Mouse (Mus musculus): ENCODE data around the gene Itsn1. TPM values are rescaled to one million over a fixed set of nuclear protein-coding genes. Genes with fewer than 3 reads are reported as not detected.

The Itsn1 gene
- total RNA-seq, 2 experiments from 2014 or later = 40.5 to 53.6 TPM

DNA sequence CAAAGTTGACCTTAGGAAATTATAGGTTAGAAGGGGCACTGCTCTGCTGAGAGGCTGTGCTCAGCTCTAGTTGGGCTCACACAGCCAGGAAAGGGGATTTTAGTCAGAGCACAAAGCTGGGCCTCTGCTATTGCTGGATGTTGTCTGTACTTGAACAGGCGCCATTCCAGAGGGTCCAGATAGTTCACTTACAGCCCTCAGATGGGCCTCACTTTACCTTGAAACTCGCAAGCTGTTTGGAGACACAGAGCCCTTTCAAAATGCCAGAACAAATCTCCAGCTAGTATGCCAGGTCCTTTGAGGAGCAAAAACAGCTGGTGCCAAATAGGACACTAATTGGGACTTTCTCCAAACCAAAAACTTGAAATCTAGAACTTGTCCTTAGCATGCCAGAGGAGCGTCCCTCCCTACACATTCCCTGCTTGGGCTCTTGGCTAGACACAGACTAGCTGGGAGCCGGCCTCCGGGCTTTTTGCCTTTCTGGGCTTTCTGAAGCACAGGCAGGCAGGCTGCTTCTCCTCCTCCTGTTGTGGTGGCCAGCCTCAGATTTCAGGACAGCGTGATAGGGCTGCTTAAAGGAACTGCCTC is 132.8 kb downstream of the Itsn1 start:
- DNase-seq = peak; percentile 63 to 66
- intact Hi-C loops (cut with DNase I) = no loop called here

DNA sequence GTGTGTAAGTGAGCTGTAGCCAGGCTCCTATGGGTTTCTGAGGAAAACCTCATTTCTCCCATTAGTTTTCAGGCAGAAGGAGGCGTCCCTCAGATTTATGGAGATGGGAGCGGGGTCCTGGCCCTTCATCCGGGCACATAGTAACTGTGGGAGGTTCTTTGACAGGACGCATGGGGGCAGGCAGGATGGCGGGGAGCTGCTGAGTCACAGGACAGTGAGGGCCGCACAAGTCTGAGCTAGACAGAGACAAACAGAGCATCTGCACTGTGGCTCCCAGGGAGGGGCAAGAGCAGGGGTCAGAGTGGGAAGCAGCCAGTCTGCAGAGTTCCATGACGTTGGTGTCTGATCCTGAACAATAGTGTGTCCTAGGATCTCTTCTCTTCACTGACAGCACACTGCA is 133.8 kb downstream of the Itsn1 start:
- intact Hi-C loops (cut with DNase I) = no loop called here
- DNase-seq = peak; percentile 29 to 46

DNA sequence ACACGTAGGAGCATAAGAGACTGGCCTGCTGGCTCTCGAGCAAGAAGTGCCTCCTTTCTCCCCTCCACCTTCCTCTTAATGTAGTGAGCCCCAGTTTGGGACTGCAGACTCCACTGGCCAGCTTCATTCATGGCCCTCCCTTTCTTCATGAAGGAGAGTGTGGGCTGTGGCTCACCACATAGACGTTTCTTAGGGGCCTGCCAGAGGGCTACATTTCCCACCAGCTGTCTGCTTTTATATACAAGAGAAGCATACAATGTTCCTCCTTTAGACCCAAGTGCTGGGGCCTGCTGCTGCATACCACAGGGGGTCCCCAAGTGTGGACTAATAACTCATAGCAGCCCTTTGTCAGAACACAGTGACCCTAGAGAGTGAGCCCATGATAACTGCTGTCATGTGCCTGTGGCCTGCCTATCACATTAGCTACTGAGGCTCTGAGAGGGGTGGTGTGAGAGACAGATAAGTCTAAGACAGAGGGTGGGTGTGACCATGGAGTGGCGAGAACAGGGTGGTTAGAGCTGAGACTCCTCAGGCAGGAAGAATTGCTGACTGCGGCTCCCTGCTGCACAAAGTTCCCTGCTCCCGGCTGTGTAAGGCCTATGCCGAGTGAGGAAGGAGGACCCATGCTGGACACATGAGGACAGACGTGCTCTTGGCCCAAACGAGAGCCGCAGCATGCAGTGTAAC is 135.7 kb downstream of the Itsn1 start:
- DNase-seq = peak; percentile 24 to 42
- intact Hi-C loops (cut with DNase I) = no loop called here

DNA sequence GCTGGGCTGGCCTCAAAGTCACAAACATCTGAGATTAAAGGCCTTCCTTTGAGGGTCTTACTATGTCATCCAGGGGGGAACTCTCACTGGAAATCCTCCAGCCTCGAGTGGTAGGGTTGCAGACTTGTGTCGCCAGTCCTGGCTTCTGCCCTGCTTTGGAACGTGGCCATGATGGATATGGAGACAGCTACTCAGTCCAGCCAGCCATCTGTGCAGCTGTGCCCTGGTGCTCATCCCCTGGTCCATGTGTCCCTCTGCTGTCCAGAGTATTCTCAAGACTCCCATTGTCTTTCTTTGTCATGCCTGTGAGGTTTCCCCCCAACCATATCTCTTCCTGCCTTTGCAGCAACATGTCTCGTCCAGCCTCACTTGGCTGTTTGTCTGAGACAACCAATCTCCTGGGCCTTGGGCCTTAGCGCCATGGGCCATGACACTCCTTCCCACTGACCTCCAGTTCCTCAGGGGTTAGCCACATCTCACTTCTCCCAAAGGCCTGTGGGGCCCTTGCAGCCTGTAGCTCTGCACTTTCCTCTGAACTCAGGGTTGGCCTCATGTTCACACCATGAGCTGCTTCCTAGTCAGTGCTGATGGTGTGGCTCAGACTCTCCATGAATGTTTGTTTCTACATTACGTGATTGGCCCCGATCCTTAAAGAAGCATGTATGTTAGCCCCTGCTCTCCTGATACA is 136.6 kb downstream of the Itsn1 start:
- DNase-seq = peak; percentile 35 to 50
- intact Hi-C loops (cut with DNase I) = no loop called here

DNA sequence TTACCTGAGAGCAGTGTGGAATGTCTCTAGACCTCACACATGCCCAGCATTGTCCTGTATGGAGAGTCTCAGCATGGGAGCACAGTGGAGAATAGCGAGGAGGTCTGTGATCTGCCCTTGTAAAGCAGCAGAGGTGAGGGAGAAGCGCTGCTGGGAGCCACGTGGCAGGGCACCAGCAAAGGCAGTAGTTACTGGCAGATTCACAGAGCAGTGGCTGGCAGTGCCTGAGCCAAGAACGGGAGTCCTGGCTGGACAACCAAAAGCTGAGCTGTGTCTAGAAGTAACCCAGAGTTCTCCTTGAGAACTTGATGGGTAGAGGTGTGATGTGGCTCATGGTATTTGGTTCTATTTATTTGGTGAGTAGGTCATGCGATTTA is 137.2 kb downstream of the Itsn1 start:
- intact Hi-C loops (cut with DNase I) = no loop called here
- peak; percentile 49 to 62 for DNase-seq

DNA sequence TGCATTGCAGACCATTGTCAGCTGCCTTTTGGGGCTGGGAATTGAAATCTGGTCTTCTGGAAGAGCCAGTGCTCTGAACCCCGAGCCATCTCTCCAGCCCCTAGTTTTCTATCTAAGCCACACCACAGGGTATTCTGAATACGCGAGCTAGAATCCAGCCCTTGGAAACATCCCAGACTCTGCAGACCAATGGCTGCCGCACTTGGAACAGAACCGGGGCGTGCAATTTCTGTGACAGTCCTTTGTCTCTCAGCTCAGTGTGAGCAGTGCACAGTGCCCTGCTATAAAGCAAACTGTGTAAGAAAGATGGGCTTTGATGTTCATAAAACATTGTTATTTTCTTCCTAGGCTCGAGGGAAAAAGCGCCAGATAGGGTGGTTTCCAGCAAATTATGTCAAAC is 138.6 kb downstream of the Itsn1 start:
- no peak for DNase-seq
- intact Hi-C loops (cut with DNase I) = no loop called here

DNA sequence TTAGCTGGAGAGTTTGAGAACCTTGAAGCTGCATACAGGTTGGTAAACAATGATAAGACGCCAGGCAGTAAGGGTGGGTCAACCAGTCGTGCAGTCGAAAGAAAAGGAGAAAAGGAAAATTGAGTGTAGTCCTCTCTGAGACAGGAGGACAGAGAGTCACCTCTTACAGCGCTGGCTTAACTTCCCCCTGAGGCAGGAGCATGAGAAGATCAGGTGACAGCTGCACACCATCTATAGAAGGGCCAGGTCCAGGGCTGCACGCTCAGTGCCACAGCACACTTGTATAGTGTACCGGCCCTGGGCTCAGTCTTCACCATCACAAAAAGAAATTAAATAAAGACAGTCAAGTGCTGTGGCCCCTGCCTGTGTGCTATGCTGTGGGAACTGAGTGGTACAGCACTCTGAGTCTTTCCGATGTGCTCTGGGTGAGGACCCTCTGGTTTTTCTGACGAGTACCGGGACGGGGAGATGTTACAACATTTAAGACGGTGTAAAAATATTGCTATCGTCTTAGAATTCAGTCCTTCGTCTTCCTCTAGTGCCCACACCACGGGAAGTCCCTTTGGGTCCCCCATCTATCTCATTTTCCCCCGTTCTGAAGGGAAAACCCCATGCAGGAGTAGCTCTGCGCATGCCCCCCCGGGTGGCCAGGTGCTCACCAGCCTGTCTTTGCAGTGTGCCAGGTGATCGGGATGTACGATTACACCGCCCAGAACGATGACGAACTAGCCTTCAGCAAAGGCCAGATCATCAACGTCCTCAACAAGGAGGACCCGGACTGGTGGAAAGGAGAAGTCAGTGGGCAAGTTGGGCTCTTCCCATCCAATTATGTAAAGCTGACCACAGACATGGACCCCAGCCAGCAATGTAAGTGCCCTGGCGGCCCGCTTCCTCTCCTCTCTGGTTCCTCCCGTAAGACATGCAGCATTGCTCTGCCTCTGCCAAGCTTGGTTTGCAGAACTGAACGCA is 140.1 kb downstream of the Itsn1 start:
- peak; percentile 60 to 66 for DNase-seq
- intact Hi-C loops (cut with DNase I) = no loop called here

DNA sequence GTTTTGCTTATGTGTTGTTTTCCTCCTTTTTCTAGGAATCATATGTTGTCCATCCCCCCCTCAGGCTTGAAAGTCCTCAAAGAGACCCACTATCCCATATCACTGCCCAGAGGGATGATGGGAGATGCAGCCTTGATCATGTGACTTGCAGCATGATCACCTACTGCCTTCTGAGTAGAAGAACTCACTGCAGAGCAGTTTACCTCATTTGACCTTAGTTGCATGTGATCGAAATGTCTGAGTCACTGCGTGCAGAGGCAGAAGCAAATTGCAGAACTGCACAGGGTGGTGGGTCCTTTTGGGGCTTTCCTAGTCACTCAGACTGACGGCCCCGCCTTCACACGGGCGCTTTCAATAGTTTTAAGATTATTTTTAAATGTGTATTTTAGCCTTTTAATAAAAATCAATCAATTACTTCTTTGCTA is 141.1 kb downstream of the Itsn1 start:
- intact Hi-C loops (cut with DNase I) = no loop called here
- no peak for DNase-seq

DNA sequence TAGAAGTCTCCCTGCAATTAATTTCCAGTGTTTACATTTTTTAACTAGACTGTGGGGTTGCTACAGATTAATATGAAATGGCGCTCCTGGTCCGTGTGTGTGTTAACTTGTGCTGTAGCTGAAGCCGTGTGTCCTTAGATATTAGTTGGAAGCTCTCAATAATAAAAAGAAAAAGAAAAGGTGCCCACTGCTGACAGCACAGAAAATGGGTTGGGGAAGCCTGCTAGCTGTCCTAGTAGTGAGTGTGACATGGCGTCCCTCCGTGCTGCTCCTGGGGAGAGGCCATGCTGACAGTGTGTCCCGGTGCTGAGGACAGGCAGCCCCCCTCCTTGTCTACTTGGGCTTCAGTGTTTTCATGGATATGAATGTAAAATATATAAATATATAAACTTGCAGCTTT is 142.1 kb downstream of the Itsn1 start:
- intact Hi-C loops (cut with DNase I) = no loop called here

DNA sequence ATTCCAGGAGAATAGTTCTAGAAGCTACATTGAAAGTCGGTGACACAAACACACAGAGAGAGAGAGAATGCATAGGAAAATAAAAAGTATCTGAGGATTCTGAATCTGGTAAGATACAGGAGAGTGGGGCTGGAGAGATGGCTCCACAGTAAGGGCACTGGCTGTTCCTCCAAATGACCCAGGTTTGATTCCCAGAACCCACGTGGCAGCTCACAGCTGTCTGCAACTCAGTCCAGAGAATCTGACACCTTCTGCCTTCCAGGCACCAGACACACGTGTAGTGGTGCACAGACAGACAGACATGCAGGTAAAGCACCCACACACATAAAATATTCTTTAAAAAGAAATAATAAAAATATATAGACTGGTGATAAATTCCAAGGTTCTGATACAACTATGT is 144.6 kb downstream of the Itsn1 start:
- no peak for DNase-seq
- intact Hi-C loops (cut with DNase I) = no loop called here

More for the DNA sequence above, 142.1 kb downstream of the Itsn1 start:
- no peak for DNase-seq

DNA sequence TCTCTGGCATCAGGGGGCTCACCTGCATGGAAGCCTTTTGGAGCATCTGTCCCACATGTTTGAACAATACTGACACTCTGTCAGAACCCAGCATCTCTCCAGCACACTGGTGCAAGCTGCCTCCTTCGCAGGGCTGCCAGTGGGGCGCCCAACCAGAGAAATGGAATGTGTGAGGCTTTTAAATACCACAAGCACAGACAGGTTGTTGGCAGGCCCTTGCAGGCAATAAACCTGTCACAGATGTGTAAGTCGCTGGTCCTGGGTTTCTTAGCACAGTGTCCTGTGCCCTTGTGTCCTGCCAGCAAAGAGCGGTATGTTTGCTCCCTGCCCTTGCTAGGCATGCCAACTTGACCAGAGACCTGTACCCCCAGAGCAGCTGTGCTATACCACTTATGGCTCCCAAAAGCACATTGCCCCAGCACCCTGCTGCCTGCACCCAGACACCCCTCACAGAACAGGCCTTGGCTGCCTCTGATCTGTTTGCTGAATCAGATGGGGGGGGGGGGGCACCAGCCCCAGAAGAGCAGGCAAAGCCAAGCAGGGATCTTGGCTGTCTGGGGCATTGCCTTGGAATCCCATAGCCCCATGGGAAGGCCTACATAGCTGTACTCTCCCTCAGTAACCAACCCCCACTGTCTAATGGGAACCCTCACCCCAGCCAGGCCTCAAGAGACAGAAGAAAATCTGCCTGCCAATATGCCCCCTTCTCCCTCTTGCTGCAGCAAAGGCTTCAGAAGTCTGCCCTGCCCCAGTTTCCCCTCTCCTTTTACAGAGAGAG is 146.7 kb downstream of the Itsn1 start:
- peak in 1 of 2 experiments; percentile 36 for DNase-seq

DNA sequence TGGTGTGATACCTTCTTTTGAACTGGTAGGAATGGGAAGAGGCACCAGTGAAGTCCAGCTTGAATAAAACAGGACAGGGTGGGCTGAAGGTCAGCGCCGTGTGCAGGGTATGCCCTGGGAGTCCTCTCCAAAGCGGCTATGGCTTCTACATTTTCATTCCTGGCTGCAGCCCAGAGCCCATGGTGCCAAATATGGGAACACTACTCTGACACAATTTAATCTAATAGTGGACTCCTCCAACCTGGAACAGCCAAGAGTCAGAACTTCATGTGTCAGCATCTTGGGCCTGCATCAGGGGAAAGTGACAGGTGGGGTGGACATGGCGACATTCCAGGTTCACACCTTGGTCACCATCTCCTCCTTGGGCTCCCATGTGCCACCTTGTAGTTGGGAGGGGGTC is 147.4 kb downstream of the Itsn1 start:
- DNase-seq = no peak
- intact Hi-C loops (cut with DNase I) = no loop called here

More for the DNA sequence above, 146.7 kb downstream of the Itsn1 start:
- intact Hi-C loops (cut with DNase I) = no loop called here

DNA sequence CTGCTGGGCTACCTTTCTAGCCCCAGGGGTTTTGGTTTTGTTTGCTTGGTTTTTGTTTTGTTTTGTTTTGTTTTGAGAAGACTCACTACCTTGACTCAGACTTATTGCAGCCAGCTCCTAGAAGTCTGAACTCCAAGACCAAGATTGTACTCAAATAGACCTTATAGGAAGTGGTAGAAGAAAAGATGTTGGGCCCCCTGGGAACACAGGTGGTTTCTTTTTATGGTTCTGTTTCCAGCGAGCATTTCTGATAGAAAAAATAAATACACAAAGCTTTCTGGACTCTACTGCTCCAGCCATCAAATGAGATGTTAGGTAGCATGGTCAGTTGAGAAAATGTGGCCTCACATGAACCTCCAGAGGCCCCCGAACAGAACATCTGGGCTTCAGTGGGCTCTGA is 150.0 kb downstream of the Itsn1 start:
- intact Hi-C loops (cut with DNase I) = no loop called here
- no peak for DNase-seq

DNA sequence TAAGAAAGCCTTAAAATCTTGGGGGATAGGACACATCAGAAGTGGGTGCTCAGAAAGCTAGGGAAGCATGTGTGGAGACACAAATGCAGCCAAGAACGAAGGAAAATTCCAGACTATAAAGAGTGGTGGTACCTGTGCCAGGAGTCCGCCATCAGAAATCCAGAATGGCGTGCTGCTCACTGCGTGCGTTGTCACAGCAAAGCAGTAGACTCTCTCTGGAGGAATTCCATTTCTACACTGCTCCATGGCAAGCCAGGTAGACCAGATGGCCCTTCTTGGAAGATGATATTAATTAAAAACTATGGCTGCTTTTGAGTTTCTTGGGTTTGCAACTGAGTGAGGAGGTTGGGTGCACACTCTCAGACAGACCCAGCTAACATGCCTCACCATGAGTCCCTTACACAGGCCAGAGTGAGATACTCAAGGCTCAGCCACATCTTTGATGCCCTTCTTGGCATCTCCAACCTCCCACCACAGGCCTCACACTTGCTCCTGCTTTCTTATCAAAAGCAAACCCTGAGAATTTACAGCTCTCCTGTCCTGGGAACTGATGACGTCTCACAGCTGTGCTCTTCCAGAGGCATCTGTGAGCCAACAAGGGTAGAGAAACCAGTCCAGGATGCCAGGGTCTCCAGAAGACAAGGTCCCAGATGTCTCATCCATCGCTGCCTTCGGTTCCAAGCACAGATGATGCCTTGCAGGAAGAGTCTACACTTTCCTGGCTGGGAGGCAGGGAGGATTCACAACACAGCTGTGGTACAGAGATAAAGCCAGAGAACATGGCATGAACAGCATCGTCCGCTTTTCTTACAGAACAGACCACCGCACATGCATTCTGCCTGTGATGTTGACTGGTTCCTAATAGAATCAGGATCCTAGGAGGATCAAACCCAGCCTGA is 152.0 kb downstream of the Itsn1 start:
- no peak for DNase-seq
- intact Hi-C loops (cut with DNase I) = no loop called here

DNA sequence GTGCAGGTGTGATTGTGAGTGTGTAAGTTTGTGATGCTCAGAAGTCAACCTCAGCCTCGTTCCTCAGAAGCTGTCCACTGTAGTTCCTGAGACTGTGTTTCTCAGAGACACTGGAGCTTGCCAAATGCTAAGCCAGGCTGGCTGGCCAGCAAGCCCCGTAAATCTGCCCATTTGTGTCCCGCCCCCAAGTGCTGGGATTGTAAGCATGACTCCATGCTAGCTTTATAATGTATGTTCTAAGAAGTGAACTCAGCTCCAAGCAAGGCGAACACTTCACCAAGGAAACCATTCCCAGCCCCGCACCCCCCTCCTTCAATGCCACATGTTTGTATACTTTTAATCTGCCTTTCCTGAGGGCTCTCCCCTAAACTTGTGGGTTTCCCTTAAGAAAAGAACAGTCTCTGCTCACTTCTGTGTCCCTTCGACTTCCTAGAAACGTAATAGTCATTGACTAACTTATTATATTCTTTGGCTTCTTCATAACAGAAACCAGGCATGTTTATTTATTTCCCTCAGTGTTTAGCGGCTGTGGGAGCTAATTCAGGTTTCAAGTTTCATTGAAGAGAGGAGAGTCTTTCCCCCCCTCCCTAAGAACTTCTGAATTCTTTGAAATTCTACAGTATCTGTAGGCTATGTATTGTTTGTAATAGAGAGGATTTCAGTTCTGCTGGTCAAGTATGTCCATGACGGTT is 153.2 kb downstream of the Itsn1 start:
- intact Hi-C loops (cut with DNase I) = no loop called here
- DNase-seq = no peak

DNA sequence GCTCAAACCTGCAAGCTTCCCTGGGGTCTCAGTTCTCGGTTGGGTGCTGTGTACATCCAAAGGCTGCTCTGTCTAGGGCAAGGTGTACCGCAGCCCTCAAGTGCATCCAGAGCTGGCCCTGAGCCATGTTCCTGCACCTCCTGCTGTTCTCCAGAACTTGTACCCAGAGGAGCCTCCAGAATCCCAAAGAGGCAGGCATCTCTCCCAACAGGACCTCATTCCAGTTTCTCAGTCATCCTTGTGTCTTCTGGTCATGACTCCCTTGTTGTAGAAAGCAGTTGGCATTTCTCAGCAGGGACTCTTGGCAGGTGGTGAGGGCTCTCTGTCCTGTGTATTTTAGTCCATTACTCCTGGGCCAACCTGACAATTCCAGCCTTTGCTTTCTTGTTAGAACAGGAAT is 154.6 kb downstream of the Itsn1 start:
- intact Hi-C loops (cut with DNase I) = no loop called here
- no peak for DNase-seq

DNA sequence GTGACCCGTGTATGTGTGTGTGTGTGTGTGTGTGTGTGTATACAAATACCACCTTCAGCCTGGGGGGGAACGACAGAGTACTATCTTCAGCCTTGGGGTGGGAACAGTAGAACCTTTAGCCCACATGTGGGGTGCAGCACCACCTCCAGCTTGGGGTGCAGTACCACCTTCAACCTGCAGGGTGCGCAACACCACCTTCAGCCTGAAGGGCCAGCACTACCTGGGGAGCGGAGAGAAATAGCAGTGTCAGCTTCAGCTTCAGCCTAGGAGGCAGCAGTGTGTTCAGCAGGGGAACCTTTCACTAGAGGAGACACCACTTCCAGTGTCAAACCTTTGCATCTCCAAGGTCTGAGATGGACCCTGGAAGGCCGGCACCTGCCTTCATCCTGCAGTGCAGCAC is 155.1 kb downstream of the Itsn1 start:
- intact Hi-C loops (cut with DNase I) = no loop called here
- DNase-seq = peak in 1 of 2 experiments; percentile 53

DNA sequence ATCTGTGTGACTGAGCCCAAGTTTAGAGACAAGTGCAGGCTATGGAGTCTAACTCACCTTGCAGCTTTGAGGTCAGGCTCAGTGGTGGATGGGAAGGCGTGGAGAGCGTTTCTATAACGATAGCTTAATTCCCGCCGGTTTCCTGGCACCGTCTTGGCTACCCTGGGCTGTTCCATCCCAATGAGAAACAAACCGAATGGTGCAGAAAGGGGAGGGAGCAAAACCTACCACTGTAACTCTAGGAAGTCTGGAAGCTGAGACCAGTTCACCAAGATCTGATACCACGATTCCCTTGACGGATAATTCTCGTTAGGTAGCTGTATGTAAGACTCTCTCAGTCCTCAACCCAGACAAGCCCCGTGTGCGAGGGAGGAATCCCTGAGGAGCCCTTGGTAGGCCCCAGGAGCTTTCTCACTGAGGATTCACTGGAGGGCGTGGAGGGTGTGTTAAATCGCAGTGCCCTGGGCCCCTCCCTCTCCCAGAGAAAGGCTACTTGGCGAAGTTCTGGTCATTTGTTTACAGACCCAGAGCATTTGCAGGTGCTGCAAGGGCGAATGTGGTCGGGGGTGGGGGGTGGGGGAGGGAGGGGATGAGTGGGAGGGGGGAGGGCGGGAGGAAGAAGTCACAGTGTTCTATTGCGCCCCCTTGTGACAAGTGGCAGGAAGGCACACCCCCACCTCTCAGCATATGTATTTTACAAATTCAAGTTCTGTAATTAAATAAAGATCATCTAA is 156.5 kb downstream of the Itsn1 start:
- intact Hi-C loops (cut with DNase I) = loop anchor here (5.0 kb wide), 1 partner anchor 188 kb away; no protein-coding TSS in a partner anchor

More for the DNA sequence above, 156.5 kb downstream of the Itsn1 start:
- peak; percentile 28 to 55 for DNase-seq
